Mouse (Mus musculus) lung, adult 18-20 months (tissue): ENCODE data around the gene Slc26a10.
"Not testable (repeated sequence)": the region's sequence is repeated elsewhere in the genome, so short reads cannot be mapped to it uniquely, and the experiment has no call there.

ENCODE experiments used
- DNase-seq, 2 experiments: peaks; one replicate each; pipeline ENCODE4 v3.0.0; 2022; ENCODE audit warnings: mixed read lengths in 2 of 2

Slc26a10 gene

GRCm38 (mm10) chr10:127197505-127198110 lies 17.2 kb upstream of the Slc26a10 start:
- DNase-seq = peak in 1 of 2 experiments; percentile 34

- DNase-seq = no peak
Observed at GRCm38 (mm10) chr10:127197104-127197503, 16.7 kb upstream of the Slc26a10 start.

GRCm38 (mm10) chr10:127196392-127196791 lies 15.9 kb upstream of the Slc26a10 start:
- DNase-seq = peak; percentile 69 to 82

GRCm38 (mm10) chr10:127195328-127196129 lies 15.1 kb upstream of the Slc26a10 start, which contains the start of gene Dtx3:
TSS of gene Dtx3 (minus strand) at chr10:127195728.
- DNase-seq = peak in 1 of 2 experiments; percentile 42

- DNase-seq = peak; percentile 72 to 78
Observed at GRCm38 (mm10) chr10:127194428-127195327, 14.2 kb upstream of the Slc26a10 start.

- DNase-seq = no peak
Observed at GRCm38 (mm10) chr10:127193011-127193410, 12.6 kb upstream of the Slc26a10 start.

- DNase-seq = not testable (repeated sequence)
Observed at GRCm38 (mm10) chr10:127192057-127192328, 11.5 kb upstream of the Slc26a10 start.

GRCm38 (mm10) chr10:127191191-127192056 lies 11.0 kb upstream of the Slc26a10 start:
- DNase-seq = no peak

- no peak for DNase-seq
Observed at GRCm38 (mm10) chr10:127190398-127191190, 10.1 kb upstream of the Slc26a10 start.

- peak; percentile 43 to 51 for DNase-seq
Observed at GRCm38 (mm10) chr10:127189651-127190381, 9.4 kb upstream of the Slc26a10 start, which contains the start of gene Arhgef25. TSS of gene Arhgef25 (minus strand) at chr10:127190083.

- no peak for DNase-seq
Observed at GRCm38 (mm10) chr10:127189116-127189650, 8.7 kb upstream of the Slc26a10 start.

GRCm38 (mm10) chr10:127188465-127189115 lies 8.1 kb upstream of the Slc26a10 start:
- DNase-seq = peak; percentile 29 to 39

GRCm38 (mm10) chr10:127188079-127188453 lies 7.6 kb upstream of the Slc26a10 start:
- DNase-seq = no peak

GRCm38 (mm10) chr10:127187371-127188078 lies 7.1 kb upstream of the Slc26a10 start:
- no peak for DNase-seq

- no peak for DNase-seq
Observed at GRCm38 (mm10) chr10:127186451-127186850, 6.0 kb upstream of the Slc26a10 start.

GRCm38 (mm10) chr10:127185506-127185905 lies 5.1 kb upstream of the Slc26a10 start:
- no peak for DNase-seq

- DNase-seq = no peak
Observed at GRCm38 (mm10) chr10:127185101-127185500, 4.7 kb upstream of the Slc26a10 start.

GRCm38 (mm10) chr10:127183759-127184158 lies 3.3 kb upstream of the Slc26a10 start:
- DNase-seq = no peak

GRCm38 (mm10) chr10:127182624-127183023 lies 2.2 kb upstream of the Slc26a10 start:
- DNase-seq = no peak
